Mouse (Mus musculus) megakaryocyte, embryonic 14.5 days (primary cell): Measurements from ENCODE around the gene Heg1.

ENCODE experiments used
- FLI1 ChIP-seq: IDR thresholded peaks from 2 replicates; pipeline ENCODE4 v1.6.1; 2012; ENCODE audit warnings: low read length, inconsistent platforms, mixed read lengths
- GATA1 ChIP-seq: IDR thresholded peaks from 3 replicates; pipeline ENCODE4 v1.6.1; 2012; ENCODE audit warnings: mixed read lengths, low read length, inconsistent platforms, borderline replicate concordance

- TF ChIP-seq GATA1, result no peak
- no peak for TF ChIP-seq FLI1
Measured at GRCm38 (mm10) chr16:33735791-33736190, 51.6 kb downstream of the Heg1 start.
